Mouse (Mus musculus): ENCODE data around the gene Dhrs9. TPM values are rescaled to one million over a fixed set of nuclear protein-coding genes. Genes with fewer than 3 reads are reported as not detected.
"Not testable (repeated sequence)": the region's sequence is repeated elsewhere in the genome, so short reads cannot be mapped to it uniquely, and the experiment has no call there.

Gene Dhrs9
- 0.03 TPM in 1 of 2 replicates, not detected in the other for polyA plus RNA-seq (2015; fragmentation: Nextera tagmentation; extraction: Ambion mirVana)

GRCm38 (mm10) chr2:69380281-69380680 lies at the start of gene Dhrs9:
Dhrs9 (plus strand) TSS chr2:69380445.
- WGBS = 58% methylated on average over 13 of the region's 13 CpGs
- no peak within 1 kb of the TSS for H3K4me2 ChIP-seq (ENCODE audit: low read length)
- no peak for TF ChIP-seq CTCF (IDR thresholded peaks at IDR 0.05; ENCODE audit: low read depth)
- H3K4me1 ChIP-seq (replicated peaks; ENCODE audit: insufficient read depth, low read length) = no peaks in the 10 kb centered on the region
- H3K9me3 ChIP-seq (replicated peaks; ENCODE audit: low read length) = no peaks in the 10 kb centered on the region
- no peaks in the 10 kb centered on the region for H3K36me3 ChIP-seq (ENCODE audit: insufficient read depth, low read length)
- no peak within 1 kb of the TSS for H3K27ac ChIP-seq
- no peaks in the 10 kb centered on the region for H3K27me3 ChIP-seq (ENCODE audit: insufficient read depth, low read length)
- DNase-seq (ENCODE audit: low spot score) = no peak
- H3K9ac ChIP-seq (ENCODE audit: low read depth, low read length) = no peak within 1 kb of the TSS
- no peak within 1 kb of the TSS for H3K4me3 ChIP-seq (replicated peaks; ENCODE audit: low read depth, low read length)
- ATAC-seq (replicated peaks; ENCODE audit: low FRiP score, low read depth) = no peak

- H3K9me3 ChIP-seq (replicated peaks; ENCODE audit: low read length); H3K9ac ChIP-seq (ENCODE audit: low read depth, low read length); H3K4me3 ChIP-seq (replicated peaks; ENCODE audit: low read depth, low read length); H3K27ac ChIP-seq; H3K36me3 ChIP-seq (ENCODE audit: insufficient read depth, low read length); H3K27me3 ChIP-seq (ENCODE audit: insufficient read depth, low read length); ATAC-seq (replicated peaks; ENCODE audit: low FRiP score, low read depth); DNase-seq (ENCODE audit: low spot score); H3K4me2 ChIP-seq (ENCODE audit: low read length); H3K4me1 ChIP-seq (replicated peaks; ENCODE audit: insufficient read depth, low read length): not testable (repeated sequence)
- 83% methylated on average over 5 of the region's 6 CpGs for WGBS
These were observed 48.7 kb upstream of the Dhrs9 start for GRCm38 (mm10) chr2:69331523-69331922.

DNA sequence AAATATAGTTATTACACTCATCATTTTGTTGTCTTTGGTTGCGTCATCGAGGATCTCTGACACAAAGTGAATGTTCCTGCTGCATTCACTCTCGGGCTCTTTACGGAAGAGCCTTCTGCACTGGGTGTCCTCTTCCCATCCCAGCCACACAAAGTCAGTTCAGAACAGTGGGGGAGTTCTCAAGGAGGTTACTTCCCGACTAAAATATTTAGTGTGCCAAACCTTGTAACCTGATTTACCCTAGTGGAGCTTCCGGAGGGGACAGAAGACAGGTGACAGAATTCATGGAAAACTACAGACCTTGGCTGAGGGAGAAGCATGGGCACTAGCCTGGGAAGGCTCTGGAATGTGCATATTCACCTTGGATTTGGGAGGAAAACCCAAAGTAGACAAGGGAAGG lies 38.7 kb upstream of the Dhrs9 start:
- Histone ChIP-seq H3K9ac (ENCODE audit: low read depth, low read length) (no peak overlapping the region), H3K4me1 (replicated peaks; ENCODE audit: insufficient read depth, low read length) (no peaks in the 10 kb centered on the region), H3K9me3 (replicated peaks; ENCODE audit: low read length) (no peaks in the 10 kb centered on the region), H3K4me3 (replicated peaks; ENCODE audit: low read depth, low read length) (no peak overlapping the region), H3K27ac (no peak overlapping the region), H3K4me2 (ENCODE audit: low read length) (no peak overlapping the region), H3K36me3 (ENCODE audit: insufficient read depth, low read length) (no peaks in the 10 kb centered on the region), H3K27me3 (ENCODE audit: insufficient read depth, low read length) (no peaks in the 10 kb centered on the region)
- DNase-seq (ENCODE audit: low spot score) (no peak), ATAC-seq (replicated peaks; ENCODE audit: low FRiP score, low read depth) (no peak)
- TF ChIP-seq CTCF (IDR thresholded peaks at IDR 0.05; ENCODE audit: low read depth) = no peak
- 84% methylated on average over 6 of the region's 6 CpGs for WGBS

DNA sequence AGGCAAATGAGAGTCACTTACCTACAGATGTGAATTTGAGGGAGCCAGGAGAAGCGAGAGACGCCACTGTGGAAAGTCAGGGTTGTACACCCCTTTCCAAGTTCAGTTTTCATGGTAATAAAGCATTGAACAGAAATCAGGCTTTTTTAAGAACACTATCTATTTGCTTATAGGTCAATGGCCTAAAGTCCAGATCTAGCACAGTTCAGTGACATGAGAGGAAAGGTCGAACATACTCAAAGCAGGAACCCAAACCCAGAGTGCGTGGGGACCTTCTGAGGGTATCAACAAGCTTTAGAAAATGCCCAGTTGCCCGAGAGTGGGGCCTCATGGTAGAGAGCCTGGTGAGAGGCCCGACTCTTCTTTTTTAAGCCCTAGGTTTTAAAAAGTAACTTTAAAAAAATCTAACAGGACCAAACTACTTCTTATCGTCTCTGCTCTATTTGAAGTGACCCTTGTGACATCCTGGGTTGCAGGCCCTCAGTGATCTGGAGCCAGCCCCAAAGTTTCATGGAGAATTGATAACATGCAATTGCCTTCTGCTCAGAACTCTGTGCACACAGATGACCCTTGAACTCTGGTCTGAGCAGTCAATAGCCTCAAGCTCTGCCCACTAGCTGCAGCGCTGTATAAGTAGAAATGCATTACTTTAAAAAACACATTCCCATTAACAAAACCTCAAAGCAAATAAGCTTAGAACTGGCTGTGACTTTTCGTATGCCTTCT lies 37.6 kb upstream of the Dhrs9 start, which contains the start of gene Abcb11:
Gene Abcb11 (minus strand): TSS at position 121 of the 726 bp plus-strand sequence.
- H3K27ac ChIP-seq = no peak within 1 kb of the TSS
- H3K4me3 ChIP-seq (replicated peaks; ENCODE audit: low read depth, low read length) = no peak within 1 kb of the TSS
- no peaks in the 10 kb centered on the region for H3K27me3 ChIP-seq (ENCODE audit: insufficient read depth, low read length)
- no peak within 1 kb of the TSS for H3K4me2 ChIP-seq (ENCODE audit: low read length)
- no peak for TF ChIP-seq CTCF (IDR thresholded peaks at IDR 0.05; ENCODE audit: low read depth)
- ATAC-seq (replicated peaks; ENCODE audit: low FRiP score, low read depth) = no peak
- H3K4me1 ChIP-seq (replicated peaks; ENCODE audit: insufficient read depth, low read length) = no peaks in the 10 kb centered on the region
- DNase-seq (ENCODE audit: low spot score) = no peak
- no peak within 1 kb of the TSS for H3K9ac ChIP-seq (ENCODE audit: low read depth, low read length)
- no peaks in the 10 kb centered on the region for H3K36me3 ChIP-seq (ENCODE audit: insufficient read depth, low read length)
- no peaks in the 10 kb centered on the region for H3K9me3 ChIP-seq (replicated peaks; ENCODE audit: low read length)
- 87% methylated on average over 9 of the region's 9 CpGs for WGBS

- not testable (repeated sequence) for H3K4me1 ChIP-seq (replicated peaks; ENCODE audit: insufficient read depth, low read length); H3K9ac ChIP-seq (ENCODE audit: low read depth, low read length); H3K27ac ChIP-seq; H3K9me3 ChIP-seq (replicated peaks; ENCODE audit: low read length); H3K4me3 ChIP-seq (replicated peaks; ENCODE audit: low read depth, low read length); H3K36me3 ChIP-seq (ENCODE audit: insufficient read depth, low read length); H3K4me2 ChIP-seq (ENCODE audit: low read length); DNase-seq (ENCODE audit: low spot score); H3K27me3 ChIP-seq (ENCODE audit: insufficient read depth, low read length)
- ATAC-seq (replicated peaks; ENCODE audit: low FRiP score, low read depth) = peak; percentile 100
These were observed 24.8 kb upstream of the Dhrs9 start for GRCm38 (mm10) chr2:69355402-69355801.

GRCm38 (mm10) chr2:69364831-69365230 lies 15.4 kb upstream of the Dhrs9 start:
- Histone ChIP-seq H3K4me2 (ENCODE audit: low read length) (no peak overlapping the region), H3K4me1 (replicated peaks; ENCODE audit: insufficient read depth, low read length) (no peaks in the 10 kb centered on the region), H3K36me3 (ENCODE audit: insufficient read depth, low read length) (no peaks in the 10 kb centered on the region), H3K4me3 (replicated peaks; ENCODE audit: low read depth, low read length) (no peak overlapping the region), H3K9me3 (replicated peaks; ENCODE audit: low read length) (no peaks in the 10 kb centered on the region), H3K27me3 (ENCODE audit: insufficient read depth, low read length) (no peaks in the 10 kb centered on the region), H3K27ac (no peak overlapping the region), H3K9ac (ENCODE audit: low read depth, low read length) (no peak overlapping the region)
- DNase-seq (ENCODE audit: low spot score) = no peak
- ATAC-seq (replicated peaks; ENCODE audit: low FRiP score, low read depth) = no peak
- 81% methylated on average over 2 of the region's 2 CpGs for WGBS
- TF ChIP-seq CTCF (IDR thresholded peaks at IDR 0.05; ENCODE audit: low read depth) = no peak

DNA sequence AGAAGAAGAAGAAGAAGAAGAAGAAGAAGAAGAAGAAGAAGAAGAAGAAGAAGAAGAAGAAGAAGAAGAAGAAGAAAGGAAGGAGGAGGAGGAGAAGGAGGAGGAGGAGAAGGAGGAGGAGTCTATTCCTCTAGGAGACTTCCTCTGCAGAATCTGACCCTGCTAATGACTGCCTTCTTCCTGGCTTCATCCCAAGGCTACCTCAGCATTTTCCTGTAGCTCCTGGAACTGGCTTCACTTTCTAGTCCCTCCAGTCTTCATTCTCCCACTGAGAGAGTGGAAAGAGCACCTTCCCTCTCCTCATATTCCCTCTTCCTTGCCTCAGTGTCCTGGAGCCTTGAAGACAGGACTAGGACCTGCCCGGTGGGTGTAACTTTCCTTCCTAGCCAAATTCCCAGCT lies 15.0 kb upstream of the Dhrs9 start:
- Histone ChIP-seq H3K9me3 (replicated peaks; ENCODE audit: low read length) (no peaks in the 10 kb centered on the region), H3K9ac (ENCODE audit: low read depth, low read length) (no peak overlapping the region), H3K4me2 (ENCODE audit: low read length) (no peak overlapping the region), H3K36me3 (ENCODE audit: insufficient read depth, low read length) (no peaks in the 10 kb centered on the region), H3K27ac (no peak overlapping the region), H3K27me3 (ENCODE audit: insufficient read depth, low read length) (no peaks in the 10 kb centered on the region), H3K4me1 (replicated peaks; ENCODE audit: insufficient read depth, low read length) (no peaks in the 10 kb centered on the region), H3K4me3 (replicated peaks; ENCODE audit: low read depth, low read length) (no peak overlapping the region)
- TF ChIP-seq CTCF (IDR thresholded peaks at IDR 0.05; ENCODE audit: low read depth) = no peak
- no peak for ATAC-seq (replicated peaks; ENCODE audit: low FRiP score, low read depth)
- DNase-seq (ENCODE audit: low spot score) = no peak
- WGBS = 85% methylated on average over 1 of the region's 1 CpGs

Data from kidney, postnatal 0 days (tissue).